Mouse (Mus musculus) right cerebral cortex, postnatal 25 days (tissue): ENCODE data around the gene Etl4.

Source experiments
- DNase-seq: peaks from one replicate; pipeline ENCODE4 v3.0.0; 2022

The Etl4 gene

GRCm38 (mm10) chr2:19909171-19909899, at the start of gene Etl4:
Gene Etl4, plus strand, starts transcription at chr2:19909780.
- peak; percentile 84 for DNase-seq

GRCm38 (mm10) chr2:19869167-19869566, 40.4 kb upstream of the Etl4 start:
- DNase-seq = no peak

- no peak for DNase-seq
These were observed 37.7 kb upstream of the Etl4 start for GRCm38 (mm10) chr2:19871881-19872280.

- DNase-seq = no peak
These were observed 18.7 kb upstream of the Etl4 start for GRCm38 (mm10) chr2:19890875-19891274.

GRCm38 (mm10) chr2:19909900-19910780, 560 bp downstream of the Etl4 start:
- DNase-seq = peak; percentile 67

- DNase-seq = no peak
These were observed 1.2 kb downstream of the Etl4 start for GRCm38 (mm10) chr2:19910781-19911175.

GRCm38 (mm10) chr2:19919190-19919589, 9.6 kb downstream of the Etl4 start:
- no peak for DNase-seq

- DNase-seq = no peak
These were observed 20.4 kb downstream of the Etl4 start for GRCm38 (mm10) chr2:19930009-19930408.

GRCm38 (mm10) chr2:19933836-19934235, 24.3 kb downstream of the Etl4 start:
- DNase-seq = no peak

- DNase-seq = no peak
These were observed 35.6 kb downstream of the Etl4 start for GRCm38 (mm10) chr2:19945205-19945604.

- DNase-seq = no peak
These were observed 43.4 kb downstream of the Etl4 start for GRCm38 (mm10) chr2:19953028-19953427.

- no peak for DNase-seq
These were observed 56.9 kb downstream of the Etl4 start for GRCm38 (mm10) chr2:19966445-19966844.

GRCm38 (mm10) chr2:20037671-20038070, 128.1 kb downstream of the Etl4 start:
- DNase-seq = no peak

- no peak for DNase-seq
These were observed 162.8 kb downstream of the Etl4 start for GRCm38 (mm10) chr2:20072377-20072776.

GRCm38 (mm10) chr2:20076118-20076796, 166.7 kb downstream of the Etl4 start:
- no peak for DNase-seq

GRCm38 (mm10) chr2:20084781-20085180, 175.2 kb downstream of the Etl4 start:
- DNase-seq = no peak

GRCm38 (mm10) chr2:20105456-20105855, 195.9 kb downstream of the Etl4 start:
- DNase-seq = no peak

GRCm38 (mm10) chr2:20111703-20112102, 202.1 kb downstream of the Etl4 start:
- DNase-seq = peak; percentile 15

- DNase-seq = no peak
These were observed 216.3 kb downstream of the Etl4 start for GRCm38 (mm10) chr2:20125914-20126313.

GRCm38 (mm10) chr2:20131792-20132191, 222.2 kb downstream of the Etl4 start:
- DNase-seq = no peak

- DNase-seq = no peak
These were observed 228.8 kb downstream of the Etl4 start for GRCm38 (mm10) chr2:20138426-20138825.

GRCm38 (mm10) chr2:20145368-20145767, 235.8 kb downstream of the Etl4 start:
- no peak for DNase-seq

GRCm38 (mm10) chr2:20167073-20167472, 257.5 kb downstream of the Etl4 start:
- no peak for DNase-seq
